Mouse (Mus musculus) CH12.LX (cell line): ENCODE measurements around the gene Cryaa.

Experiments
- CTCF ChIP-seq, 2 experiments: IDR thresholded peaks in 1 of 2; conservative IDR thresholded peaks in 1 of 2; 2 replicates each; pipeline ENCODE4 v1.5.1; 2011 to 2012; ENCODE audit warnings: low read depth in 2 of 2, low read length in 2 of 2, improper control_type of control experiment in 1 of 2, inconsistent platforms in 1 of 2, mild to moderate bottlenecking in 1 of 2, moderate library complexity in 1 of 2
- HCFC1 ChIP-seq: IDR thresholded peaks from 2 replicates; pipeline ENCODE4 v1.6.1; 2012; ENCODE audit warnings: low read depth, mild to moderate bottlenecking, inconsistent platforms, low read length, improper control_type of control experiment
- JUN ChIP-seq: IDR thresholded peaks from 2 replicates; pipeline ENCODE4 v1.6.1; 2011; ENCODE audit warnings: low read depth, mild to moderate bottlenecking, low read length, improper control_type of control experiment, moderate library complexity; ENCODE audit not compliant: insufficient read depth
- MAZ ChIP-seq: IDR thresholded peaks from 2 replicates; pipeline ENCODE4 v1.6.1; 2012; ENCODE audit warnings: low read depth, mild to moderate bottlenecking, inconsistent platforms, low read length, improper control_type of control experiment, moderate library complexity
- UBTF ChIP-seq: IDR thresholded peaks from 2 replicates; pipeline ENCODE4 v1.6.1; 2012; ENCODE audit warnings: low read depth, mild to moderate bottlenecking, inconsistent platforms, low read length, improper control_type of control experiment, moderate library complexity

GRCm38 (mm10) chr17:31635781-31636180 is 41.8 kb upstream of the Cryaa start:
- TF ChIP-seq JUN, result no peak
- TF ChIP-seq CTCF (conservative IDR thresholded peaks at IDR 0.05 in 1 of 2, IDR thresholded peaks at IDR 0.05 in 1 of 2; ENCODE audit: low read depth in 2 of 2, low read length in 2 of 2), result no peak
- TF ChIP-seq MAZ, result no peak
- TF ChIP-seq HCFC1, result no peak
- no peak for TF ChIP-seq UBTF
